Mouse (Mus musculus) MEL (cell line): ENCODE results near the gene Tead1.

ENCODE experiments used
- CTCF ChIP-seq, 3 experiments: IDR thresholded peaks in 2 of 3; conservative IDR thresholded peaks in 1 of 3; 2 replicates each; pipeline ENCODE4 v1.5.1; 2011 to 2012; ENCODE audit warnings: low read length in 3 of 3, low read depth in 2 of 3, mild to moderate bottlenecking in 2 of 3, improper control_type of control experiment in 1 of 3, inconsistent platforms in 1 of 3, mixed read lengths in 1 of 3, moderate library complexity in 1 of 3; ENCODE audit not compliant: control insufficient read depth in 1 of 3, insufficient read depth in 1 of 3, poor library complexity in 1 of 3, severe bottlenecking in 1 of 3
- EP300 ChIP-seq, 2 experiments: IDR thresholded peaks; 2 replicates each; pipeline ENCODE4 v1.6.1; 2011; ENCODE audit warnings: improper control_type of control experiment in 2 of 2, low read length in 2 of 2, low read depth in 1 of 2, mild to moderate bottlenecking in 1 of 2
- POLR2A ChIP-seq, 2 experiments: IDR thresholded peaks; 2 replicates each; pipeline ENCODE4 v1.6.1; 2011 to 2012; ENCODE audit warnings: low read length in 2 of 2, mild to moderate bottlenecking in 2 of 2, control low read depth in 1 of 2, improper control_type of control experiment in 1 of 2, low read depth in 1 of 2, moderate library complexity in 1 of 2; ENCODE audit not compliant: control insufficient read depth in 1 of 2, insufficient read depth in 1 of 2, poor library complexity in 1 of 2
- POLR2AphosphoS2 ChIP-seq: IDR thresholded peaks from 2 replicates; pipeline ENCODE4 v1.6.1; 2011; ENCODE audit warnings: low read length, improper control_type of control experiment
- SIN3A ChIP-seq: IDR thresholded peaks from 2 replicates; pipeline ENCODE4 v1.6.1; 2012; ENCODE audit warnings: low read length, improper control_type of control experiment, inconsistent platforms

DNA sequence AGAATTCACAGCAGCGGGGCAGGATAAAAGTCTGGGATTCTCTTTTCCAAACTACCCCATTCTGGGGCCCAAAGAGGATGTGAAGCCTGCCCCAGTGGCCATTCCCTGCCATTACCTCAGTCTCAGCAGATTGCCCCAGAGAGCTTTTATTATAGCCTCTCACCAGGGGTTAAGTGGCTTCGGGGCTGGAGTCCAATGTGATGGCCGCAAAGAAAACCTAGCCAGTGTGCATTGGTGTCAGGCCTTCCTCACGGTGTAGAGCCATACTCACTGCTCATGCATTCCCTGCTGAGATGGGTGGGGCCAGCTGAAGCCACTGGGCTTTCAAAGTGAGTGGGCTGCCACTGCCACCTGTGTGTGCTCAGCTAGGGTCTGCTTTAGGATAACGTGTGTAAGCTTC lies 175.4 kb downstream of the Tead1 start:
- TF ChIP-seq EP300 (IDR thresholded peaks at IDR 0.05; ENCODE audit: low read depth in 1 of 2, low read length in 2 of 2) = no peak
- TF ChIP-seq SIN3A = no peak
- no peak for TF ChIP-seq CTCF (IDR thresholded peaks at IDR 0.05 in 2 of 3, conservative IDR thresholded peaks at IDR 0.05 in 1 of 3; ENCODE audit: control insufficient read depth in 1 of 3, insufficient read depth in 1 of 3, low read depth in 2 of 3, low read length in 3 of 3, poor library complexity in 1 of 3, severe bottlenecking in 1 of 3)
- no peak for TF ChIP-seq POLR2AphosphoS2
- no peak for TF ChIP-seq POLR2A (IDR thresholded peaks at IDR 0.05; ENCODE audit: control insufficient read depth in 1 of 2, insufficient read depth in 1 of 2, low read depth in 1 of 2, low read length in 2 of 2, poor library complexity in 1 of 2)
